In genomic region chr1:34896102-34896501, GRCm38 (mm10) we compare ENCODE assay signal across 17 mouse cellular contexts. TPM values are rescaled to one million over a fixed set of nuclear protein-coding genes. Genes with fewer than 3 reads are reported as not detected.
DNase-seq lines count a peak whose midpoint lies in the region; ATAC-seq and TF ChIP-seq lines count a peak whose summit lies in the region.
"Had no signal": no experiment of that assay in that cellular context is flagged by ENCODE, and none has a peak within 500 bp of the region (broad histone marks: within the 10 kb centered on the region; RNA-seq: fewer than 3 reads in every experiment).

No protein-coding gene starts in this region.

- ATAC-seq in heart, embryonic 12.5 days (ENCODE audit: insufficient number of reproducible peaks, low FRiP score), result no peak
- ATAC-seq in stomach, postnatal 0 days (ENCODE audit: low FRiP score, low TSS enrichment), result peak; percentile 71

- H3K27me3 ChIP-seq in heart, embryonic 10.5 days (ENCODE audit: insufficient read depth, poor library complexity, severe bottlenecking), result no peaks in the 10 kb centered on the region
- peaks cover 18% of the 10 kb centered on the region for H3K27me3 ChIP-seq in heart, embryonic 12.5 days (replicated peaks)
- no peaks in the 10 kb centered on the region for H3K27me3 ChIP-seq in stomach, postnatal 0 days (ENCODE audit: control insufficient read depth, insufficient read depth, low read length)
- H3K27me3 ChIP-seq: embryonic facial prominence, embryonic 15.5 days; hindbrain, embryonic 15.5 days had no signal

- H3K9ac ChIP-seq in heart, embryonic 12.5 days, result no peak overlapping the region
- H3K9ac ChIP-seq in stomach, postnatal 0 days (ENCODE audit: low read length), result no peak overlapping the region
- H3K9ac ChIP-seq: embryonic facial prominence, embryonic 15.5 days; hindbrain, embryonic 15.5 days had no signal

- no peak overlapping the region for H3K4me2 ChIP-seq in heart, embryonic 12.5 days
- no peak overlapping the region for H3K4me2 ChIP-seq in stomach, postnatal 0 days (replicated peaks; ENCODE audit: low read depth)
- H3K4me2 ChIP-seq: embryonic facial prominence, embryonic 15.5 days; hindbrain, embryonic 15.5 days had no signal

- TF ChIP-seq CTCF in layer of hippocampus, adult 2 months (conservative IDR thresholded peaks at IDR 0.05), result peak; percentile 31
- peak; percentile 54 for TF ChIP-seq CTCF in stomach, postnatal 0 days (IDR thresholded peaks at IDR 0.05; ENCODE audit: low read depth)

- no peak overlapping the region for H3K27ac ChIP-seq in heart, embryonic 10.5 days
- no peak overlapping the region for H3K27ac ChIP-seq in heart, embryonic 12.5 days (ENCODE audit: poor library complexity, severe bottlenecking)
- H3K27ac ChIP-seq in layer of hippocampus, adult 2 months, result no peak overlapping the region
- H3K27ac ChIP-seq in stomach, postnatal 0 days (replicated peaks), result no peak overlapping the region
- H3K27ac ChIP-seq: embryonic facial prominence, embryonic 15.5 days; hindbrain, embryonic 15.5 days had no signal

- 89% methylated on average over 5 of the region's 5 CpGs for WGBS in heart, embryonic 10.5 days
- 87% methylated on average over 5 of the region's 5 CpGs for WGBS in heart, embryonic 12.5 days
- WGBS in stomach, postnatal 0 days, result 76% methylated on average over 5 of the region's 5 CpGs

- no peaks in the 10 kb centered on the region for H3K9me3 ChIP-seq in heart, embryonic 10.5 days
- no peaks in the 10 kb centered on the region for H3K9me3 ChIP-seq in heart, embryonic 12.5 days (replicated peaks)
- no peaks in the 10 kb centered on the region for H3K9me3 ChIP-seq in stomach, postnatal 0 days (ENCODE audit: control insufficient read depth, low read length)
- H3K9me3 ChIP-seq: embryonic facial prominence, embryonic 15.5 days; hindbrain, embryonic 15.5 days had no signal

- peaks cover 14% of the 10 kb centered on the region for H3K4me1 ChIP-seq in heart, embryonic 10.5 days
- H3K4me1 ChIP-seq in heart, embryonic 12.5 days (replicated peaks), result peaks cover 15% of the 10 kb centered on the region
- no peaks in the 10 kb centered on the region for H3K4me1 ChIP-seq in stomach, postnatal 0 days (replicated peaks; ENCODE audit: control insufficient read depth, insufficient read depth)
- H3K4me1 ChIP-seq: embryonic facial prominence, embryonic 15.5 days had no signal

- H3K4me3 ChIP-seq in heart, embryonic 10.5 days, result no peak overlapping the region
- H3K4me3 ChIP-seq in heart, embryonic 12.5 days, result no peak overlapping the region
- H3K4me3 ChIP-seq in layer of hippocampus, adult 2 months, result no peak overlapping the region
- no peak overlapping the region for H3K4me3 ChIP-seq in stomach, postnatal 0 days (ENCODE audit: low read depth, low read length)
- H3K4me3 ChIP-seq: embryonic facial prominence, embryonic 15.5 days; hindbrain, embryonic 15.5 days had no signal

- no peaks in the 10 kb centered on the region for H3K36me3 ChIP-seq in heart, embryonic 10.5 days
- no peaks in the 10 kb centered on the region for H3K36me3 ChIP-seq in heart, embryonic 12.5 days
- H3K36me3 ChIP-seq in stomach, postnatal 0 days (ENCODE audit: control insufficient read depth, insufficient read depth, low read length), result no peaks in the 10 kb centered on the region
- H3K36me3 ChIP-seq: embryonic facial prominence, embryonic 15.5 days; hindbrain, embryonic 15.5 days had no signal

- no peak for TF ChIP-seq EP300 in stomach, postnatal 0 days (optimal IDR thresholded peaks at IDR 0.05)

- DNase-seq in heart, embryonic 10.5 days (ENCODE audit: low spot score), result peak; percentile 41
- DNase-seq in layer of hippocampus, adult 2 months (ENCODE audit: low spot score in 2 of 2), result no peak
- no peak for DNase-seq in layer of hippocampus, adult 8-10 months (ENCODE audit: low spot score in 2 of 2)
- peak; percentile 38 for DNase-seq in urinary bladder, postnatal 14 days (ENCODE audit: low spot score)
- DNase-seq in urinary bladder, adult 2 months (ENCODE audit: low spot score), result no peak
- peak; percentile 34 for DNase-seq in stomach, postnatal 0 days (ENCODE audit: low spot score)
- no peak for DNase-seq in cerebellum, postnatal 36 days
- DNase-seq: adrenal gland, adult 2 months; adrenal gland, postnatal 25 days; cerebellum, adult 2 months; cerebellum, postnatal 10 days; embryo, embryonic 11 days; gastrocnemius, postnatal 14 days; heart, postnatal 14 days had no signal

RNA-seq across cellular contexts. Expression of gene Plekhb2, which starts 46.3 kb away (rescaled TPM):
- polyA plus RNA-seq in heart, embryonic 10.5 days (2016; fragmentation: Nextera tagmentation; extraction: Ambion mirVana), result 37.8 and 65.1 TPM in 2 replicates
- polyA plus RNA-seq in heart, embryonic 12.5 days (2016; fragmentation: Nextera tagmentation; extraction: Ambion mirVana), result 64.2 and 67.3 TPM in 2 replicates
- total RNA-seq in layer of hippocampus, adult 2 months (2021), result 100 to 1,000 TPM; 189 to 208 TPM
- 100 to 1,000 TPM; 202 to 222 (median 211) TPM for total RNA-seq in layer of hippocampus, adult 8-10 months (2022)
- 120 and 125 TPM in 2 replicates for polyA plus RNA-seq in urinary bladder, adult 2 months (2012; rRNA removed)
- polyA plus RNA-seq in stomach, postnatal 0 days (2015; fragmentation: Nextera tagmentation; extraction: Ambion mirVana), result 103 and 105 TPM in 2 replicates

RNA-seq across cellular contexts. Expression of gene Fam168b, which starts 53.2 kb away (rescaled TPM):
- 66.7 and 73.6 TPM in 2 replicates for polyA plus RNA-seq in heart, embryonic 10.5 days (2016; fragmentation: Nextera tagmentation; extraction: Ambion mirVana)
- polyA plus RNA-seq in heart, embryonic 12.5 days (2016; fragmentation: Nextera tagmentation; extraction: Ambion mirVana), result 65.7 and 69.2 TPM in 2 replicates
- 100 to 1,000 TPM; 223 to 226 TPM for total RNA-seq in layer of hippocampus, adult 2 months (2021)
- 100 to 1,000 TPM; 182 to 227 (median 212) TPM for total RNA-seq in layer of hippocampus, adult 8-10 months (2022)
- 90.5 and 98.5 TPM in 2 replicates for polyA plus RNA-seq in urinary bladder, adult 2 months (2012; rRNA removed)
- polyA plus RNA-seq in stomach, postnatal 0 days (2015; fragmentation: Nextera tagmentation; extraction: Ambion mirVana), result 21.4 and 24.7 TPM in 2 replicates

Comparison
In these comparisons a context has a peak if more than half of its experiments do, and no peak if none do; other contexts are left out.
1. DNase-seq: peak in heart, embryonic 10.5 days (single experiment), urinary bladder, postnatal 14 days (single experiment) and stomach, postnatal 0 days (single experiment); none in layer of hippocampus, adult 2 months (0 of 2), layer of hippocampus, adult 8-10 months (0 of 2), urinary bladder, adult 2 months (single experiment) and cerebellum, postnatal 36 days (0 of 2).